Mouse (Mus musculus): ENCODE results near the gene Agrp.

DNA sequence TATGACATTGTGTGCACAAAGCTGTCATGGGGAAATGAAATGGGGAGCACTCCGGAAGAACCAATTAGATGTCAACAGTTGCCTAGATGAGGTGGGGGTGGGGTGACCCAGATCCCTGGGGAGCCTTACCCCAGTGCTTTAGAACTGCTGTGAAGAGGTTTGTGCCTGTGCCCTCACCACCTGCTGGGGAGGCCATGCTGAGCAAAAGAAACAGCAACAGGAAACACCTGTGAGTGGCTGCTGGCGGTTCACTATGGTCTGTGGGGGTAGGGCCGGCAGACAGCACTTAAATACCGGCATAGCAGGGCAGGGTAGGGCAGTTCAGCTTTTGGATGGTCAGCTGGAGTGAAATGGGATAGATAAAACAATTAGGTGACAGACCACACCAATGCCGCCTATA is 14.1 kb downstream of the Agrp start:
- TF ChIP-seq POLR2AphosphoS5 (IDR thresholded peaks at IDR 0.05; ENCODE audit: insufficient replicate concordance, low read depth, low read length) = no peak
- TF ChIP-seq CTCF (IDR thresholded peaks at IDR 0.05; ENCODE audit: low read depth, low read length) = no peak
- no peak for TF ChIP-seq TAL1 (conservative IDR thresholded peaks at IDR 0.05; ENCODE audit: low read depth, low read length)
